Mouse (Mus musculus) embryonic facial prominence, embryonic 10.5 days (tissue): Measurements from ENCODE around the gene Chd8. TPM values are rescaled to one million over a fixed set of nuclear protein-coding genes. Genes with fewer than 3 reads are reported as not detected.

Experiments used
- polyA plus RNA-seq: library from polyadenylated mRNA; unstranded; fragments of >200 nt; fragmentation: Nextera tagmentation; extraction: Ambion mirVana; gene quantifications from 2 replicates; pipeline ENCODE4 v1.2.1, GENCODE M21; 2016

Gene Chd8
- polyA plus RNA-seq, 1 experiment from 2014 or later, result 51.2 TPM

Other genes with a start within 250 kb of the Chd8 start
- gene Tmem253, start 242.1 kb downstream of the Chd8 start, polyA plus RNA-seq, result 0.65 and 0.72 TPM in 2 replicates
- 57.5 and 63.2 TPM in 2 replicates for gene Zfp219, start 237.0 kb downstream of the Chd8 start, polyA plus RNA-seq
- not detected in 2 replicates for gene Olfr221, start 215.3 kb downstream of the Chd8 start, polyA plus RNA-seq
- 893 and 906 TPM in 2 replicates for gene Hnrnpc, start 153.8 kb downstream of the Chd8 start, polyA plus RNA-seq
- gene Rpgrip1, start 147.1 kb downstream of the Chd8 start, polyA plus RNA-seq, result 129 and 133 TPM in 2 replicates
- gene Supt16, start 60.4 kb downstream of the Chd8 start, polyA plus RNA-seq, result 89.9 and 90.2 TPM in 2 replicates
- 53.5 and 60.7 TPM in 2 replicates for gene Tox4, start 21.4 kb upstream of the Chd8 start, polyA plus RNA-seq
- gene Rab2b, start 21.8 kb upstream of the Chd8 start, polyA plus RNA-seq, result 22.7 and 25.8 TPM in 2 replicates
- gene Mettl3, start 47.3 kb upstream of the Chd8 start, polyA plus RNA-seq, result 55.4 and 64.0 TPM in 2 replicates
- 50.3 and 51.9 TPM in 2 replicates for gene Sall2, start 71.0 kb upstream of the Chd8 start, polyA plus RNA-seq
- not detected in 2 replicates for gene Olfr1513, start 98.6 kb upstream of the Chd8 start, polyA plus RNA-seq
- gene Olfr1512, start 121.4 kb upstream of the Chd8 start, polyA plus RNA-seq, result not detected in 2 replicates
- gene Olfr1511, start 139.6 kb upstream of the Chd8 start, polyA plus RNA-seq, result not detected in 2 replicates
- not detected in 2 replicates for gene Olfr1510, start 156.6 kb upstream of the Chd8 start, polyA plus RNA-seq
- not detected in 2 replicates for gene Olfr1509, start 185.2 kb upstream of the Chd8 start, polyA plus RNA-seq
- not detected in 2 replicates for gene Olfr1508, start 209.7 kb upstream of the Chd8 start, polyA plus RNA-seq
- gene Olfr1507, start 238.0 kb upstream of the Chd8 start, polyA plus RNA-seq, result not detected in 2 replicates